Mouse (Mus musculus): ENCODE results near the gene Capn11. TPM values are rescaled to one million over a fixed set of nuclear protein-coding genes. Genes with fewer than 3 reads are reported as not detected.

The Capn11 gene
- total and polyA plus RNA-seq, 2 experiments from 2014 or later, result 0.14 to 0.42 TPM

- H3K36me3 ChIP-seq (ENCODE audit: insufficient read depth, low read length), result no peaks in the 10 kb centered on the region
- 25% methylated on average over 14 of the region's 14 CpGs for WGBS
- no peak for TF ChIP-seq CTCF (IDR thresholded peaks at IDR 0.05; ENCODE audit: low read depth)
- no peaks in the 10 kb centered on the region for H3K27me3 ChIP-seq (ENCODE audit: insufficient read depth, low read length)
- H3K9me3 ChIP-seq (ENCODE audit: low read length), result no peaks in the 10 kb centered on the region
- peak overlapping the region; percentile 88 for H3K27ac ChIP-seq
- no peak for ATAC-seq
- DNase-seq (ENCODE audit: low spot score), result peak; percentile 36
- H3K4me3 ChIP-seq (ENCODE audit: low read length), result peak overlapping the region; percentile 94
- H3K9ac ChIP-seq (replicated peaks; ENCODE audit: low read length), result peak overlapping the region; percentile 92
- peak overlapping the region; percentile 82 for H3K4me2 ChIP-seq (ENCODE audit: low read depth, low read length)
- peaks cover 28% of the 10 kb centered on the region for H3K4me1 ChIP-seq (ENCODE audit: insufficient read depth, low read length)
Observed at GRCm38 (mm10) chr17:45684667-45685131, 25.6 kb upstream of the Capn11 start.

GRCm38 (mm10) chr17:45682843-45683242 is 23.7 kb upstream of the Capn11 start:
- Histone ChIP-seq H3K36me3 (ENCODE audit: insufficient read depth, low read length) (peaks cover 8% of the 10 kb centered on the region), H3K9me3 (ENCODE audit: low read length) (no peaks in the 10 kb centered on the region), H3K27ac (no peak overlapping the region), H3K9ac (replicated peaks; ENCODE audit: low read length) (no peak overlapping the region), H3K4me1 (ENCODE audit: insufficient read depth, low read length) (peaks cover 27% of the 10 kb centered on the region), H3K27me3 (ENCODE audit: insufficient read depth, low read length) (no peaks in the 10 kb centered on the region), H3K4me2 (ENCODE audit: low read depth, low read length) (no peak overlapping the region), H3K4me3 (ENCODE audit: low read length) (no peak overlapping the region)
- DNase-seq (ENCODE audit: low spot score), result no peak
- 92% methylated on average over 4 of the region's 4 CpGs for WGBS
- no peak for TF ChIP-seq CTCF (IDR thresholded peaks at IDR 0.05; ENCODE audit: low read depth)
- ATAC-seq, result no peak

GRCm38 (mm10) chr17:45681588-45681987 is 22.5 kb upstream of the Capn11 start:
- Histone ChIP-seq H3K9me3 (ENCODE audit: low read length) (no peaks in the 10 kb centered on the region), H3K9ac (replicated peaks; ENCODE audit: low read length) (no peak overlapping the region), H3K4me2 (ENCODE audit: low read depth, low read length) (no peak overlapping the region), H3K36me3 (ENCODE audit: insufficient read depth, low read length) (peaks cover 16% of the 10 kb centered on the region), H3K27ac (no peak overlapping the region), H3K27me3 (ENCODE audit: insufficient read depth, low read length) (no peaks in the 10 kb centered on the region), H3K4me1 (ENCODE audit: insufficient read depth, low read length) (peaks cover 15% of the 10 kb centered on the region), H3K4me3 (ENCODE audit: low read length) (no peak overlapping the region)
- peak; percentile 64 for TF ChIP-seq CTCF (IDR thresholded peaks at IDR 0.05; ENCODE audit: low read depth)
- DNase-seq (ENCODE audit: low spot score), result peak; percentile 40
- 100% methylated on average over 1 of the region's 1 CpGs for WGBS
- no peak for ATAC-seq

GRCm38 (mm10) chr17:45680391-45680980 is 21.4 kb upstream of the Capn11 start:
- peak overlapping the region; percentile 14; the same call in 1 of the 2 replicates for H3K4me3 ChIP-seq (ENCODE audit: low read length)
- no peaks in the 10 kb centered on the region for H3K9me3 ChIP-seq (ENCODE audit: low read length)
- H3K4me2 ChIP-seq (ENCODE audit: low read depth, low read length), result peak overlapping the region; percentile 48
- TF ChIP-seq CTCF (IDR thresholded peaks at IDR 0.05; ENCODE audit: low read depth), result no peak
- peak overlapping the region; percentile 77 for H3K27ac ChIP-seq
- WGBS, result 47% methylated on average over 8 of the region's 8 CpGs
- ATAC-seq (peak; percentile 89), DNase-seq (ENCODE audit: low spot score) (peak; percentile 90)
- H3K36me3 ChIP-seq (ENCODE audit: insufficient read depth, low read length), result peaks cover 23% of the 10 kb centered on the region
- H3K27me3 ChIP-seq (ENCODE audit: insufficient read depth, low read length), result no peaks in the 10 kb centered on the region
- H3K9ac ChIP-seq (replicated peaks; ENCODE audit: low read length), result peak overlapping the region; percentile 40
- peaks cover 15% of the 10 kb centered on the region for H3K4me1 ChIP-seq (ENCODE audit: insufficient read depth, low read length)

- 31% methylated on average over 7 of the region's 7 CpGs for WGBS
- H3K4me1 ChIP-seq (ENCODE audit: insufficient read depth, low read length), result peaks cover 8% of the 10 kb centered on the region; the same call in 1 of the 2 replicates
- H3K4me3 ChIP-seq (ENCODE audit: low read length), result no peak overlapping the region
- no peak overlapping the region for H3K4me2 ChIP-seq (ENCODE audit: low read depth, low read length)
- peak; percentile 63 for DNase-seq (ENCODE audit: low spot score)
- no peaks in the 10 kb centered on the region for H3K27me3 ChIP-seq (ENCODE audit: insufficient read depth, low read length)
- ATAC-seq, result no peak
- no peaks in the 10 kb centered on the region for H3K9me3 ChIP-seq (ENCODE audit: low read length)
- peaks cover 41% of the 10 kb centered on the region for H3K36me3 ChIP-seq (ENCODE audit: insufficient read depth, low read length)
- H3K9ac ChIP-seq (replicated peaks; ENCODE audit: low read length), result no peak overlapping the region
- H3K27ac ChIP-seq, result no peak overlapping the region
- TF ChIP-seq CTCF (IDR thresholded peaks at IDR 0.05; ENCODE audit: low read depth), result peak; percentile 92
Observed at GRCm38 (mm10) chr17:45678106-45678505, 19.0 kb upstream of the Capn11 start.

- no peaks in the 10 kb centered on the region for H3K27me3 ChIP-seq (ENCODE audit: insufficient read depth, low read length)
- DNase-seq (ENCODE audit: low spot score), result no peak
- no peak overlapping the region for H3K4me2 ChIP-seq (ENCODE audit: low read depth, low read length)
- TF ChIP-seq CTCF (IDR thresholded peaks at IDR 0.05; ENCODE audit: low read depth), result no peak
- no peaks in the 10 kb centered on the region for H3K9me3 ChIP-seq (ENCODE audit: low read length)
- H3K4me1 ChIP-seq (ENCODE audit: insufficient read depth, low read length), result no peaks in the 10 kb centered on the region
- ATAC-seq, result no peak
- H3K4me3 ChIP-seq (ENCODE audit: low read length), result no peak overlapping the region
- no peak overlapping the region for H3K27ac ChIP-seq
- peaks cover 63% of the 10 kb centered on the region for H3K36me3 ChIP-seq (ENCODE audit: insufficient read depth, low read length)
- H3K9ac ChIP-seq (replicated peaks; ENCODE audit: low read length), result no peak overlapping the region
- 93% methylated on average over 2 of the region's 2 CpGs for WGBS
Observed at GRCm38 (mm10) chr17:45672598-45672997, 13.5 kb upstream of the Capn11 start.

GRCm38 (mm10) chr17:45671821-45672220 is 12.7 kb upstream of the Capn11 start:
- Histone ChIP-seq H3K4me3 (ENCODE audit: low read length) (no peak overlapping the region), H3K36me3 (ENCODE audit: insufficient read depth, low read length) (peaks cover 68% of the 10 kb centered on the region), H3K9ac (replicated peaks; ENCODE audit: low read length) (no peak overlapping the region), H3K27ac (no peak overlapping the region), H3K4me2 (ENCODE audit: low read depth, low read length) (no peak overlapping the region), H3K27me3 (ENCODE audit: insufficient read depth, low read length) (no peaks in the 10 kb centered on the region), H3K9me3 (ENCODE audit: low read length) (no peaks in the 10 kb centered on the region), H3K4me1 (ENCODE audit: insufficient read depth, low read length) (no peaks in the 10 kb centered on the region)
- TF ChIP-seq CTCF (IDR thresholded peaks at IDR 0.05; ENCODE audit: low read depth), result peak; percentile 67
- WGBS, result 93% methylated on average over 1 of the region's 1 CpGs
- DNase-seq (ENCODE audit: low spot score) (peak; percentile 20), ATAC-seq (peak; percentile 48)

All from hindbrain, postnatal 0 days (tissue).